Mouse (Mus musculus) hindbrain, embryonic 14.5 days (tissue): ENCODE measurements around the gene Mylk3. TPM values are rescaled to one million over a fixed set of nuclear protein-coding genes. Genes with fewer than 3 reads are reported as not detected.

ENCODE experiments used
- ATAC-seq: fragments of 200-750 bp; cut with Nextera tagmentation; 2 replicates; pipeline ENCODE4 v1.8.0; 2017; ENCODE audit warnings: moderate number of reproducible peaks, mild to moderate bottlenecking, moderate TSS enrichment, moderate library complexity; ENCODE audit not compliant: low FRiP score
- DNase-seq: peaks from one replicate; pipeline ENCODE4 v3.0.0-alpha.2; 2015; ENCODE audit warnings: low spot score
- H3K27ac ChIP-seq: fragments of 300-500 bp; sonication (generic); 2 replicates; pipeline ENCODE4 v1.5.1; 2014; ENCODE audit warnings: mild to moderate bottlenecking, moderate library complexity
- H3K27me3 ChIP-seq: fragments of 300-500 bp; sonication (generic); 2 replicates; pipeline ENCODE4 v1.6.1; 2014; ENCODE audit warnings: mild to moderate bottlenecking, low read length, mixed read lengths; ENCODE audit not compliant: control insufficient read depth, insufficient read depth
- H3K36me3 ChIP-seq: fragments of 300-500 bp; sonication (generic); replicated peaks from 2 replicates; pipeline ENCODE4 v1.6.1; 2014; ENCODE audit not compliant: control insufficient read depth, insufficient read depth
- H3K4me1 ChIP-seq: fragments of 300-500 bp; sonication (generic); replicated peaks from 2 replicates; pipeline ENCODE4 v1.6.1; 2014; ENCODE audit warnings: antibody characterized with exemption, low read length, mixed read lengths; ENCODE audit not compliant: control insufficient read depth, insufficient read depth
- H3K4me2 ChIP-seq: fragments of 300-500 bp; sonication (generic); replicated peaks from 2 replicates; pipeline ENCODE4 v1.6.1; 2014; ENCODE audit warnings: mild to moderate bottlenecking, moderate library complexity
- H3K4me3 ChIP-seq: fragments of 300-500 bp; sonication (generic); replicated peaks from 2 replicates; pipeline ENCODE4 v1.5.1; 2014; ENCODE audit warnings: mild to moderate bottlenecking, low read length
- H3K9ac ChIP-seq: fragments of 300-500 bp; sonication (generic); 2 replicates; pipeline ENCODE4 v1.6.1; 2014
- H3K9me3 ChIP-seq: fragments of 300-500 bp; sonication (generic); 2 replicates; pipeline ENCODE4 v1.6.1; 2016; ENCODE audit warnings: low read length; ENCODE audit not compliant: control insufficient read depth
- WGBS: fragments of 180-500 bp; shearing (Covaris S2); extraction: QIAGEN DNeasy Blood & Tissue Kit; methylation state at CpG from one replicate; pipeline ENCODE4 v1.1.7; 2014; 5-methylcytosine and 5-hydroxymethylcytosine counted together
- polyA plus RNA-seq: library from polyadenylated mRNA; unstranded; fragments of >200 nt; fragmentation: Nextera tagmentation; extraction: Ambion mirVana; gene quantifications from 2 replicates; pipeline ENCODE4 v1.2.1, GENCODE M21; 2014

The Mylk3 gene
- polyA plus RNA-seq, 1 experiment from 2014 or later: 0.25 TPM

- Histone ChIP-seq H3K27me3 (no peaks in the 10 kb centered on the region), H3K27ac (no peak overlapping the region), H3K4me1 (no peaks in the 10 kb centered on the region), H3K36me3 (peaks cover 59% of the 10 kb centered on the region), H3K4me2 (no peak overlapping the region), H3K9me3 (no peaks in the 10 kb centered on the region), H3K9ac (no peak overlapping the region), H3K4me3 (no peak overlapping the region)
- DNase-seq (no peak), ATAC-seq (no peak)
- WGBS: 89% methylated on average over 2 of the region's 2 CpGs
Observed at GRCm38 (mm10) chr8:85308564-85308963, 77.6 kb downstream of the Mylk3 start.

DNA sequence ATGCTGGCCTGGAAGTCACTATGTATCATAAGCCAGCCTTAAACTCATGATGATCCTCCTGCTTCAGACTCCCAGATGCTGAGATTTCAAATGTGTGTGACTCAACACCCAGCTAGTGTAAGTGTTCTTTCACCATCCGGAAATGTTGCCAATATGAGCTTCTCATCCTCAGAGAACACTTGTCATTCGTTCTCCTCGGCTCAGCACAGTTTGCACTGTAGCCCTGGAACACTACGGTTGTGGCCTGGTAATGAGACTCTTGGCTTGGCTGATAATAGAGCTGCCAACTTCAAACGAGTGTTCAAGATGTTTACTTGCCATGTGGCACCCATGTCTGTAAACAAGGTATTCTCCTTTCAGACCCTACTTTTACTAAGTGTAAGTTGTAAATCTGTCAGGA lies 82.6 kb downstream of the Mylk3 start:
- 91% methylated on average over 5 of the region's 5 CpGs for WGBS
- Histone ChIP-seq H3K4me3 (no peak overlapping the region), H3K9ac (no peak overlapping the region), H3K4me1 (peaks cover 8% of the 10 kb centered on the region), H3K27me3 (no peaks in the 10 kb centered on the region), H3K27ac (no peak overlapping the region), H3K9me3 (no peaks in the 10 kb centered on the region), H3K4me2 (no peak overlapping the region), H3K36me3 (peaks cover 58% of the 10 kb centered on the region)
- ATAC-seq: no peak
- DNase-seq: no peak

DNA sequence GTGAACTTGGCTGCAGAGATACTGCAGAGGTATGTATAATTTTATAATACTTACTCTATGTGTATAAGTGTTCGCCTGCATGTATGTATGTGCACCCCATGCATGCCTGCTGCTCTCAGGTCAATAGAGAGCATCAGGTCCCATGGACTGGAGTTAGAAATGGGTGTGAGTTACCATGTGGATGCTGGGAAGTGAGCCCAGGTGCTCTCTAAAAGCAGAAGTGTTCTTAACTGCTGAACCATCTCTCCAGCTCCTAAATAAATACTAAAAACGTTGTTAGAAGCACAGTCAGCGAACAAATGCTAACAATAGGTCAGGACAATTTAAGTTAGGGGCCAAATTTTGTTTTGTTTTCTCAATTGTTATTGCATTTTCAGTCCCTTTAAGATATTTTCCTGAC lies 83.2 kb downstream of the Mylk3 start:
- Histone ChIP-seq H3K4me2 (no peak overlapping the region), H3K36me3 (peaks cover 52% of the 10 kb centered on the region), H3K9me3 (no peaks in the 10 kb centered on the region), H3K27ac (no peak overlapping the region), H3K9ac (no peak overlapping the region), H3K4me3 (no peak overlapping the region), H3K4me1 (peaks cover 11% of the 10 kb centered on the region), H3K27me3 (no peaks in the 10 kb centered on the region)
- WGBS: 88% methylated on average over 3 of the region's 3 CpGs
- DNase-seq: no peak
- no peak for ATAC-seq

- H3K4me1 ChIP-seq: peaks cover 21% of the 10 kb centered on the region
- H3K4me3 ChIP-seq: no peak overlapping the region
- H3K4me2 ChIP-seq: no peak overlapping the region
- no peaks in the 10 kb centered on the region for H3K27me3 ChIP-seq
- no peak for ATAC-seq
- H3K36me3 ChIP-seq: peaks cover 42% of the 10 kb centered on the region
- DNase-seq: no peak
- H3K9me3 ChIP-seq: no peaks in the 10 kb centered on the region
- 62% methylated on average over 1 of the region's 1 CpGs for WGBS
- no peak overlapping the region for H3K27ac ChIP-seq
- no peak overlapping the region for H3K9ac ChIP-seq
Observed at GRCm38 (mm10) chr8:85301941-85302340, 84.2 kb downstream of the Mylk3 start.

DNA sequence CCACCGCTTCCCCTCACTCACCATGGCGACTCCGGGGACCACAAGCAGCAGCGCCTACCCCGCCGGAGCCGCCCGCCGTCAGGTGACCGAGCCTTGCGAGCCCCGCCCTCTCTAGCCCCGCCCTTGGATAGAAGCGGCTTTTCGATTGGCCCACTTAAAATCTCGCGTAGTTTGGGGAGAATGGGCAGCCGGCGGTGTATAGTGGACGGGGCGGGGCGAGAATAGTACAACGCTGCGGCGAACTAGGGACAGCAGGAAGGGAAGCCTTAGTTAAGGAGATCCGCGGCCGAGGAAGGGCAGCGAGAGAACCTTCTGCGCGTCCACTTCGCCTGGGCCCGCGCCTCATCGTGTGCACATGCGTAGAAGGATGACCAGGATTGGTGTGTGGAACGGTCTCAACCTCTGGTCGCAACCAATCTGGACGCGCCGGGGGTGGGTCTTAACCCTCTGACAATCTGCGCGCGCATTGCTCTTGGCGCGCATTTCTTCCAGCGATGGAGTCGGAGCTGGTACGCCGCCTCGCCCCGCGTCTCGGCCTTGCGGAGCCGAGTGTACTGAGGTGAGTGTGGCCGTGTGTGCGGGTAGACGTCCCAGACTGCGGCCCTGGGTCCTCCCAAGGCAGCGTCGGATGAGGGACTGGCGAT lies 86.6 kb downstream of the Mylk3 start, which contains the start of the genes Orc6 and Vps35:
Gene Orc6 (plus strand): TSS at position 199 of the 644 bp plus-strand sequence.
Gene Vps35 (minus strand): TSS at position 369 of the 644 bp plus-strand sequence.
- H3K9me3 ChIP-seq: no peaks in the 10 kb centered on the region
- H3K27me3 ChIP-seq: no peaks in the 10 kb centered on the region
- under 1% methylated on average over 63 of the region's 63 CpGs for WGBS
- peak within 1 kb of the TSS; percentile 86 for H3K4me2 ChIP-seq
- H3K4me3 ChIP-seq: peak within 1 kb of the TSS; percentile 99
- peaks cover 23% of the 10 kb centered on the region for H3K36me3 ChIP-seq
- peak; percentile 97 for DNase-seq
- peaks cover 22% of the 10 kb centered on the region for H3K4me1 ChIP-seq
- peak; percentile 98 for ATAC-seq
- peak within 1 kb of the TSS; percentile 99 for H3K27ac ChIP-seq
- H3K9ac ChIP-seq: peak within 1 kb of the TSS; percentile 89

- DNase-seq (peak; percentile 36), ATAC-seq (peak; percentile 36)
- under 1% methylated on average over 53 of the region's 53 CpGs for WGBS
- H3K4me3 ChIP-seq: peak overlapping the region; percentile 99
- peak overlapping the region; percentile 86 for H3K4me2 ChIP-seq
- peak overlapping the region; percentile 99 for H3K27ac ChIP-seq
- no peaks in the 10 kb centered on the region for H3K27me3 ChIP-seq
- peaks cover 22% of the 10 kb centered on the region for H3K36me3 ChIP-seq
- peak overlapping the region; percentile 89 for H3K9ac ChIP-seq
- H3K4me1 ChIP-seq: peaks cover 22% of the 10 kb centered on the region
- no peaks in the 10 kb centered on the region for H3K9me3 ChIP-seq
Observed at GRCm38 (mm10) chr8:85298600-85299433, 87.3 kb downstream of the Mylk3 start.

DNA sequence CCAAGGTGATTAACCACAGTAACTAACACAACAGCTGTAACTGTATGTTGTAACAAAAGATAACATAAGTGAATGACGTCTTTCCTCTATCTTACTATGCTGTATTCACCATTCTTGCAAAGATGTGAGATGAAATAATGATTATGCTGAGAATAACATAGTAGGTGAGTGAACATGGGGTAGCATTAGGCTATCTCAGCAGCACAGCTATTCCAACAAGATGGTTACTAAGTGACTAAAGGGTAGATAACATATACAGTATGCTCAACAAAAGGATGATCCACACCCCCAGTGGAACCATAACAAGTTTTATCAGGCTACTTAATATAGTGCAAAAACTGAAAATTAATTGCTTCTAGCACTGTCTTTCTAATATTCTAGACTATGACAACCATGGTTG lies 99.3 kb downstream of the Mylk3 start:
- ATAC-seq: no peak
- WGBS: 97% methylated on average over 1 of the region's 1 CpGs

More for the DNA sequence above, 99.3 kb downstream of the Mylk3 start:
- Histone ChIP-seq H3K9ac (no peak overlapping the region), H3K4me3 (no peak overlapping the region), H3K27ac (no peak overlapping the region), H3K4me2 (no peak overlapping the region), H3K36me3 (peaks cover 79% of the 10 kb centered on the region), H3K4me1 (no peaks in the 10 kb centered on the region), H3K27me3 (no peaks in the 10 kb centered on the region), H3K9me3 (no peaks in the 10 kb centered on the region)
- DNase-seq: no peak

Other genes with a start within 250 kb of the Mylk3 start
- gene Cks1brt, start 234.4 kb downstream of the Mylk3 start, polyA plus RNA-seq: not detected in 2 replicates
- gene Olfr371, start 160.4 kb downstream of the Mylk3 start, polyA plus RNA-seq: not detected in 2 replicates
- gene Orc6, start 86.7 kb downstream of the Mylk3 start, polyA plus RNA-seq: 71.8 and 74.2 TPM in 2 replicates
- 179 and 200 TPM in 2 replicates for gene Vps35, start 86.5 kb downstream of the Mylk3 start, polyA plus RNA-seq
- gene 4921524J17Rik, start 46.5 kb upstream of the Mylk3 start, polyA plus RNA-seq: 35.7 and 46.9 TPM in 2 replicates
- 56.7 and 67.1 TPM in 2 replicates for gene Gpt2, start 106.2 kb upstream of the Mylk3 start, polyA plus RNA-seq
- 172 and 197 TPM in 2 replicates for gene Dnaja2, start 169.0 kb upstream of the Mylk3 start, polyA plus RNA-seq